Mouse (Mus musculus) spleen, adult 2 months (tissue): ENCODE data around the gene Cep85l.

Experiments used
- CTCF ChIP-seq: fragments of 200-500 bp; IDR thresholded peaks from 2 replicates; pipeline ENCODE4 v1.5.1; 2011; ENCODE audit warnings: mild to moderate bottlenecking, inconsistent platforms; ENCODE audit not compliant: insufficient read depth, insufficient read length, insufficient replicate concordance; ENCODE audit errors: extremely low read depth
- POLR2A ChIP-seq: fragments of 200-500 bp; IDR thresholded peaks from 2 replicates; pipeline ENCODE4 v1.6.1; 2011; ENCODE audit warnings: low read depth, low read length, inconsistent platforms

DNA sequence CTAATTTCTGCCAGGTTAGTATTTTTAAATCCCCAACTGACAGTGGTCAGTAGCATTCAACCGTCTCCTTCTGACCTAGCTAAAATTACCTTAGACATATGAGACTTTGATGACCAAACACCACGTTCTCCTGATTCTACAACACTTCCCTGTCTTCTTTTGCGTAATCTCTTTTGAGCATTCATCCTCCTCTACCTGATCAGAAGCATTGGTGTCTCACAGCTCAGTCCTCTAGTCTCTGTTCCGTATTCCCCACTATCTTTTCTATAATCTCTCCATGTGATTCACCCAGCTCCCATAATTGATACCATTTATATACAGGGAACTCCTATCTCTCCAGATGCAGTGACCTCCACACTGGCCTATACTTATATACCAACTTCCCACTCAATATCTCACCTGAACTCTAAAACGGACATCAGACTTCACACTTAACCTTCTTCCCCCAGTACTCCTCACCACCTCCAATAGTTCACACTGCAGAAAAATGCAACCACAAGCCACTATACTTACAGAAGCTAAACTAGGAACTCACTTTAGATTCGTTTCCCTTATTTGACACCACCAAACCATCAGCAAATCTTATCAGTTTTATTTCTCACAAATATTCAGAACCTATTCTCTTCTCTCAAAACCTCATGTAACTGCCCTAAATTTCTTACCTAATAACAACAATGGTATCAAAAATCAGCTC, 5.7 kb downstream of the Cep85l start:
- TF ChIP-seq CTCF, result no peak
- TF ChIP-seq POLR2A, result no peak
